Mouse (Mus musculus): ENCODE results near the gene Mpig6b.

The Mpig6b gene

DNA sequence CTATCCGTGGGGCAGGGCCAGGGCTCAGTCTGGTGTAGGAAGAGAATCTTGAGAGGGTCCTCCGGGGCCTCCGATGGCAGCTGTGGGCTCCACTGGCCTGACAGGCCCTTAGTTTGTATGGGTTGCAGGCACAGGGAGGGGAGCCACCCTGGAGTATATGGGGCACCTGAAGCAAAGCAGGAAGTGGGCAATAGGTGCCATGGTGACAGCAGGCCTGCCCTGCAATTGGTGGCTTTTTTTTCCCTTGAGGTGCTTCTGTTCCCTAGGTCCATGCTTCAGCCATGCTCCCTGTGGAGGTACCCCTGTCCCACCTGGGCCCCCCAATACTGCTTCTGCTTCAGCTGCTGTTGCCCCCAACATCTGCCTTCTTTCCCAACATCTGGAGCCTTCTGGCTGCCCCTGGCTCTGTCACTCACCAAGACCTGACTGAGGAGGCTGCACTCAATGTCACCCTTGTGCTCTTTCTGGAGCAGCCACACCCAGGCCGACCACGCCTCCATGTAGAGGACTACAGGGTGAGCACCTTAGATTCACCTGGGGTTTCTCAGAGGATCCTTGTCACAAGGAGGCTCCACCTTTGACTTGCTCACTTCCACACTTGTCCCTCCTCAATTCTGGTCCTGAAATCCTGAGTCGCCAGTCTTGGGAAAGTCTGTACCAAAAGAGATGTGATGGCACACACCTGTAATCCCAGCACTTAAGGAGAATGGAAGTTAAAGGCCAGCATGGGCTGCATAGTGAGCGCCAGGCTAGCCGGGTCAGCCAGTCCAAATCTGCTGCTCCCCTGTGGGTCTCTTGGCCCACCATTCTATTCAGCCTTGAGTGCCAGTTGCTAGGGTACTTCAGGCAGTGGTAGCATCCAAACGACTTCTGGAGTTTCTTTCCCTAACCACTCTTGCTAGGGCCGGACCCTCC, 48.9 kb downstream of the Mpig6b start:
- no peak for DNase-seq (ENCODE audit: low spot score in 2 of 2)

DNA sequence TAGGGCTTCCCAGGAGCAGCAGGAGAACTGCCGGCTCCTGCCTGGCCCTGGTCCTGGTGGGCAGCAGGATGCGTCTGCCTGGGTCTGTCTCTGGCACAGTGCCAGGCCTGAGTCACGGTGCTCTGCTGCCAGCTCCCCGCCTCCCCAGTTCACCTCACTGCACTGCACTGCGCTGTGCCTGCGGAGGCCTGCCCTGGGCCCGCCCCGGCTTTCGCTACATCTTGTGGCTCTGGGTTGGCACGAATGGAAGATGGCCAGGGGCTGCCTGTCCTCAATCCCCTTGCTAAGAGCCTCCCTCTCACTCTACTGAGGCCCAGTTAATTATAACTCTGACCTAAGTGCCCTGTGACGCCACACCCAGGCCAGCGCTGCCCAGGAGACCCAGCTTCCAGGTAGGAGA, 49.6 kb downstream of the Mpig6b start, which contains the start of gene Vwa7:
Gene Vwa7 (plus strand): TSS at position 204 of the 400 bp plus-strand sequence.
- no peak for DNase-seq (ENCODE audit: low spot score in 2 of 2)

DNA sequence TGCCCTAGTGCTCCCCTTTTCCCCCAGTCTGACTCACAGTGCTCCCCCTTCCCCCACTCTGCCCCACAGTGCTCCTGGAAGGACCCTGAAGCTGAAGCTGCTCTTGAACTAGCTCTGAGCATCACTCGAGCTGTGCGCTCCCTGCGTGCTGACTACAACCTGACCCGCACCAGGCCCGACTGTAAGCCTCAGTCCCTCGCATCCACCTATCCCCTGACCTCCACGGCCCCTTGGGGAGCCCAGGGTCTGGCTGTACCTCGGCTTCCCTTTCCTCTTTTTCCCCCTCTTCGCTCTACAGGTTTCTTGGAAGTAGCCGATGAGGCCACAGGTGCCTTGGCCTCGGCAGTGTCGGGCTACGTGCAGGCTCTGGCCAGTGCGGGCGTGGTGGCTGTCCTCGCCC, 50.7 kb downstream of the Mpig6b start:
- DNase-seq (ENCODE audit: low spot score in 2 of 2): no peak

DNA sequence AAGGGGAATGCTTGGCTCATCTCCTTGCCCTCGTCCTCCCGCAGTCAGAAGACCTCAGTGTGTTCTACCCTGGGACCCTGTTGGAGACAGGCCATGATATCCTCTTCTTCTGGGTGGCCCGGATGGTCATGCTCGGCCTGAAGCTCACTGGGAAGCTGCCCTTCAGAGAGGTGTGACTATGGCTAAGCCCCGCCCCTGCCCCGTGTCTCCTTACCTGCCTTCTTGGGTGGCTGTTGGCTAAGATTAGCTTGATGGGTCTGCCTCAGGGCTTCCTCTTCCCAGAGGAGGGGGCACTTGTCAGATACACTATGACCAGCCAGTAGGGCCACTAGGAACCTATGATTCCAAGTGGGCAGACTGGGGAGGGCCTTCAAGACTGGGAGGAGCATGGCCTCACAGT, 52.8 kb downstream of the Mpig6b start:
- DNase-seq (ENCODE audit: low spot score in 2 of 2): no peak
